Mouse (Mus musculus) ES-Bruce4 (cell line): ENCODE measurements at regions not wholly inside any gene's neighbourhood (a gene's known extent, or its start where the extent isn't known, plus 50 kb on each side); places are given as distances from the start of the nearest gene placed in this dataset.
A peak's percentile ranks its signal among the peaks of the same experiment; 100 is the strongest.
"Not testable (repeated sequence)": the region's sequence is repeated elsewhere in the genome, so short reads cannot be mapped to it uniquely, and the experiment has no call there.

Experiments used
- H3K27ac ChIP-seq: 2 replicates; pipeline ENCODE4 v1.5.1; 2012; ENCODE audit warnings: low read length, inconsistent platforms; ENCODE audit not compliant: insufficient read depth
- H3K27me3 ChIP-seq: 2 replicates; pipeline ENCODE4 v1.6.1; 2012; ENCODE audit warnings: mild to moderate bottlenecking, low read length, inconsistent platforms; ENCODE audit not compliant: control insufficient read depth, poor library complexity, insufficient read depth, severe bottlenecking
- H3K36me3 ChIP-seq: 2 replicates; pipeline ENCODE4 v1.6.1; 2012; ENCODE audit warnings: inconsistent platforms, mild to moderate bottlenecking, low read length, moderate library complexity; ENCODE audit not compliant: control insufficient read depth, poor library complexity, insufficient read depth, severe bottlenecking
- H3K4me1 ChIP-seq: one replicate; pipeline ENCODE4 v1.8.1; 2011; ENCODE audit warnings: low read length; ENCODE audit not compliant: control insufficient read depth, insufficient read depth
- H3K4me3 ChIP-seq: 2 replicates; pipeline ENCODE4 v1.5.1; 2011; ENCODE audit warnings: low read depth, mild to moderate bottlenecking, low read length
- H3K9ac ChIP-seq: 2 replicates; pipeline ENCODE4 v1.6.1; 2012; ENCODE audit warnings: low read depth, mild to moderate bottlenecking, inconsistent platforms; ENCODE audit not compliant: poor library complexity, severe bottlenecking
- H3K9me3 ChIP-seq: replicated peaks from 2 replicates; pipeline ENCODE4 v1.6.1; 2012; ENCODE audit warnings: mild to moderate bottlenecking, low read length, inconsistent platforms; ENCODE audit not compliant: control insufficient read depth, poor library complexity, insufficient read depth, severe bottlenecking
- CTCF ChIP-seq: IDR thresholded peaks from one replicate; pipeline ENCODE4 v1.8.1; 2011; ENCODE audit warnings: low read depth, low read length
- EP300 ChIP-seq: IDR thresholded peaks from 2 replicates; pipeline ENCODE4 v1.6.1; 2011; ENCODE audit warnings: low read depth, low read length; ENCODE audit not compliant: insufficient read depth
- POLR2A ChIP-seq: IDR thresholded peaks from one replicate; pipeline ENCODE4 v1.8.1; 2011; ENCODE audit warnings: low read length; ENCODE audit not compliant: insufficient read depth

DNA sequence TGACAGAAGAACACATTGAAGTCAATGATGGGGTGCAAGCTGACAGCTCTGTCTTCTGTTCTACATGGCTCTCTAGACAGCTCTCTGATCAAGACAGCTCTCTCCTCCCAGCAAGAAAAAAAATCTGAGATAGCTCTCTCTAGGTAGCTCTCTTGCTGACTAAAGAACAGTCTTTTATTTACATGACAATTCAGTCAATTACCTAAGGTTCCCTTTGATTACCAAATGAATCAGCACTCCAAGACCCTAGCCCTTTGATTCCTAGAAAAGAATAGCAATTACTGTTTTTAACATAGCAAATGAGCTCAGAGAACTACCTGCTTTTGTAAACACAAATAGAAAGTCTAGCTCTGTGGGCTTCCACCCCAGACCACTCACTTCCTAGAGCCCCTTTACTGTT is 264.1 kb downstream of the Gm6685 start:
- 0 out of 2 replicates have a peak, but pooled peaks cover 2% of the 10 kb centered on the region for H3K27me3 ChIP-seq
- no peak overlapping the region for H3K27ac ChIP-seq
- TF ChIP-seq CTCF (no peak), EP300 (no peak), POLR2A (no peak)
- H3K4me3 ChIP-seq = no peak overlapping the region
- no peaks in the 10 kb centered on the region for H3K36me3 ChIP-seq
- H3K9me3 ChIP-seq = peaks cover 16% of the 10 kb centered on the region
- H3K4me1 ChIP-seq = no peaks in the 10 kb centered on the region
- no peak overlapping the region for H3K9ac ChIP-seq

GRCm38 (mm10) chr11:28036236-28036635 is 303.4 kb downstream of the Gm6685 start:
- Histone ChIP-seq H3K9me3 (peaks cover 49% of the 10 kb centered on the region), H3K27ac (peak overlapping the region; percentile 100)
- not testable (repeated sequence) for H3K36me3 ChIP-seq, H3K4me3 ChIP-seq, H3K9ac ChIP-seq, H3K4me1 ChIP-seq, H3K27me3 ChIP-seq
- peak; percentile 43; the same call in 1 of the 2 replicates for TF ChIP-seq EP300

GRCm38 (mm10) chr11:28035538-28035937 is 304.1 kb downstream of the Gm6685 start:
- TF ChIP-seq EP300 = peak; percentile 87
- H3K27ac ChIP-seq = peak overlapping the region; percentile 100
- H3K4me3 ChIP-seq = not testable (repeated sequence)

DNA sequence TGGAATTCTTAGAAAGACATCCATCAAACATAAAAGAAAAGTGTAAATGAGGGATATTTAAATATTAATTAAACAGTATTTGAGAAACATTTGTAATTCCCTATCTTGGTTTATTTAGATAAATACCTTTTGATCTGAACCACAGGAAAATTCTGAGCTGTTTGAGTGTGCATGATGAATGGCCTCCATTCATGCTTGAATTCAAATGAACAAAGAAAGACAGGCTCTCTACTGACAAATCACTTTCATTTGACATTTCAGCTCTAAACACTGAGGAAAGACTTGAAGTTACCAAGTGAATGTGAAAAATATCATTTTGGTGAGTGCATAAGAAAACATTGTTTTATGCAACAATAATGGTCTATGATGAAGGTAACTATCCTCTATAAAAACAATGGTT is 316.8 kb downstream of the Gm6685 start:
- no peaks in the 10 kb centered on the region for H3K36me3 ChIP-seq
- no peaks in the 10 kb centered on the region for H3K4me1 ChIP-seq
- no peak overlapping the region for H3K9ac ChIP-seq
- H3K27ac ChIP-seq = no peak overlapping the region
- no peak for TF ChIP-seq CTCF
- TF ChIP-seq EP300 = no peak
- no peak for TF ChIP-seq POLR2A
- no peak overlapping the region for H3K4me3 ChIP-seq
- H3K27me3 ChIP-seq = no peaks in the 10 kb centered on the region
- H3K9me3 ChIP-seq = no peaks in the 10 kb centered on the region

More at GRCm38 (mm10) chr11:28035538-28035937, 304.1 kb downstream of the Gm6685 start:
- H3K27me3 ChIP-seq, H3K4me1 ChIP-seq, H3K36me3 ChIP-seq, H3K9ac ChIP-seq: not testable (repeated sequence)
- H3K9me3 ChIP-seq = peaks cover 42% of the 10 kb centered on the region

DNA sequence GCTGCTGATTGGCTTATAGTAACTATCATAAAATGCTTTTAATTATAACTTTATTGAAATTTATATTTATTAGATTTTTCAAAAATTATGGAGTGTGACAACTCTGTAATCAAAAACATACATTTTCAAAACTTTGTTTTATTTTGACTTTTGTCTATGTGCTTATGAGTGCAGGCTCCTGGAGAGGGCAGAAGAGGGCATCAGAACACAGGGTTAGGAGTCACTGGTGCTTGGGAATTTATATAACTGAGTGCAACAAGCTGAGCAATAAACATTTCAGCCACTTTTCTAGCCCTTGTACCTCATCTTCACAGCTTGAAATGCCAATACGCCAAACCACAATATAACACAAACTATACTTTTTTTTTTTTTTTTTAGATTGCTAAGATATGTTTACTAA is 318.9 kb downstream of the Gm6685 start:
- Histone ChIP-seq H3K4me1 (no peaks in the 10 kb centered on the region), H3K27ac (no peak overlapping the region)
- TF ChIP-seq CTCF (peak; percentile 17), POLR2A (no peak), EP300 (no peak)

More for the DNA sequence above, 318.9 kb downstream of the Gm6685 start:
- Histone ChIP-seq H3K36me3 (no peaks in the 10 kb centered on the region), H3K9me3 (no peaks in the 10 kb centered on the region), H3K4me3 (no peak overlapping the region), H3K9ac (no peak overlapping the region), H3K27me3 (no peaks in the 10 kb centered on the region)
